Mouse (Mus musculus): Measurements from ENCODE around the gene Xrra1. TPM values are rescaled to one million over a fixed set of nuclear protein-coding genes. Genes with fewer than 3 reads are reported as not detected.

The Xrra1 gene
- polyA plus RNA-seq, 1 experiment: 1.1 TPM

- peaks cover 32% of the 10 kb centered on the region for H3K4me1 ChIP-seq (ENCODE audit: control insufficient read depth, insufficient read depth, low read length)
- H3K4me3 ChIP-seq (replicated peaks; ENCODE audit: extremely low read depth, low read depth, low read length): no peak overlapping the region
- TF ChIP-seq CTCF (IDR thresholded peaks at IDR 0.05; ENCODE audit: insufficient read depth, low read length) (no peak), POLR2A (IDR thresholded peaks at IDR 0.05; ENCODE audit: borderline replicate concordance, extremely low read depth, low read depth, low read length) (no peak)
- DNase-seq: no peak
- 65% methylated on average over 9 of the region's 9 CpGs for WGBS
Measured at GRCm38 (mm10) chr7:99966011-99966721, 107.2 kb downstream of the Xrra1 start.

Other genes starting within 250 kb of the Xrra1 start
- gene Tpbgl, start 232.0 kb upstream of the Xrra1 start, polyA plus RNA-seq (2012; rRNA removed): 3.8 and 7.2 TPM in 2 replicates
- gene Slco2b1, start 147.8 kb upstream of the Xrra1 start, polyA plus RNA-seq (2012; rRNA removed): 16.5 and 18.0 TPM in 2 replicates
- gene Olfr520, start 128.8 kb upstream of the Xrra1 start, polyA plus RNA-seq (2012; rRNA removed): not detected in 2 replicates
- gene Olfr521, start 95.6 kb upstream of the Xrra1 start, polyA plus RNA-seq (2012; rRNA removed): not detected in 2 replicates
- gene Neu3, start 30.7 kb upstream of the Xrra1 start, polyA plus RNA-seq (2012; rRNA removed): 3.4 TPM in 2 replicates
- gene Spcs2, start 4.3 kb downstream of the Xrra1 start, polyA plus RNA-seq (2012; rRNA removed): 21.5 and 45.6 TPM in 2 replicates
- 5.2 and 6.0 TPM in 2 replicates for gene Rnf169, start 121.3 kb downstream of the Xrra1 start, polyA plus RNA-seq (2012; rRNA removed)
- gene Chrdl2, start 147.1 kb downstream of the Xrra1 start, polyA plus RNA-seq (2012; rRNA removed): 0.28 and 0.29 TPM in 2 replicates

All from lung, adult 2 months (tissue).